Mouse (Mus musculus) adrenal gland (tissue): Measurements from ENCODE around the gene Nexn.
"Not testable (repeated sequence)": the region's sequence is repeated elsewhere in the genome, so short reads cannot be mapped to it uniquely, and the experiment has no call there.

ENCODE experiments used
- intact Hi-C: fragments of 180-260 bp; cut with DNase I; formaldehyde crosslinking; loops from one replicate; pipeline ENCODE4 v1.15.1; 2025

Nexn gene

GRCm38 (mm10) chr3:152201651-152202050, 64.5 kb downstream of the Nexn start:
- intact Hi-C loops = no loop called here

DNA sequence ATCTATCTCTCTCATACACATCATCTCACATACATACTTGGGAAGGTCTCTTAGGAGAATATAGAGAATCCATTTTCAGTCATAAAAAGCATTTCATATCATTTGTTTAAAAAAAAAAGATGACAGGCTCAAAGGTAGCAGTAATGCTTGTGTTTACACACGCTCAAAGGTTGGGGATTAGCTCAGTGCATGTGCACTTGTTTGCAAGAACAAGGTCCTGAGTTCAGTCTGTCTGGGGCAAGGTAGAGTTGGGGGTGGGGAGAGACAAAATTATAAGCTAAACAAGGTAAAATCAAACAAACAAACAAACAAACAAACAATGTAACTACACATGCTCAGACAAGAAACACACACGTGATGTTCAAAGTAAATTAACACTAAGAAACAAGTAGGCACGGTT, 65.0 kb downstream of the Nexn start:
- intact Hi-C loops = no loop called here

DNA sequence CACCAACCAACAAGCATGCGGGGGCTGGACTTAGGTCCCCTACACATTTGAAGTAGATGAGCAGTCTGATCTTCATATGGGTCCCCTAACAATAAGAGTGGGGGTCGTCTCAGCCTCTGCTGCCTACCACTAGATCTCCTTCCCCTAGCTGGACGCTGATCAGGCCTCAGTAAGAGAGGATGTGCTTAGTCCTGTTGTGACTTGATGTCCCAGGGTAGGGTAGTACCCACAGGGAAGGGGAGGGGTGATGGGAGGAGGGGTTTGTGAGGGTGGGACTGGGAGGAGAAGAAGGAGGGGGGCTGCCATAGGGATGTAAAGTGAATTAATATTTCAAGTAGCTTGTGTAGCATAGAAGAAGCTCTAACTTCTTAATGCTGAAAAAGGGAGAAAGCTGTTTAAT, 67.0 kb downstream of the Nexn start:
- intact Hi-C loops = no loop called here

GRCm38 (mm10) chr3:152197246-152197645, 68.9 kb downstream of the Nexn start:
- intact Hi-C loops = not testable (repeated sequence)

DNA sequence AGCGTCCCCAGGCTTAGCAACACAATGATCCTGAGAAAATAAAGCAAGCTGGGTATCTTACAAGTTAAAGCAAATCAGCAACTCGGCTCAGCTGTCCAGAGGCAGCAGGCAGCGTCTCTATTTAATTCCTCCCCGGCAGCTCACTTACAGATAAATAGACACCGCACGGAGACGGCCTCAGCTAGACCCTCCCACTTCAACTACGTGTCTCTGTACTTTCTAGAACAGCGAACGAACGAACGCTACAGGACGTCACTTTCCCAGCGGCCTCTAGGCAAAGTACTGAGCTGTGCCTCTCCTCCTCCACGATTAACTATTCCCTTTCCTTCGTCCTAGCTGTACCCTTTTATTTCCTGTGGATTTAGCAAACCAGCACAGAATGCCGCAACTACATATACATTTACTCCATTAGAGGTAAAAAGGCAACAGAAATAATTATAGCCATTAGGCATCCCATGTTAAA, 72.5 kb downstream of the Nexn start:
- intact Hi-C loops = loop anchor here (2.0 to 5.0 kb wide), 2 partner anchors 17 to 81 kb away; partner anchors contain the start of genes Dnajb4 and Fubp1

DNA sequence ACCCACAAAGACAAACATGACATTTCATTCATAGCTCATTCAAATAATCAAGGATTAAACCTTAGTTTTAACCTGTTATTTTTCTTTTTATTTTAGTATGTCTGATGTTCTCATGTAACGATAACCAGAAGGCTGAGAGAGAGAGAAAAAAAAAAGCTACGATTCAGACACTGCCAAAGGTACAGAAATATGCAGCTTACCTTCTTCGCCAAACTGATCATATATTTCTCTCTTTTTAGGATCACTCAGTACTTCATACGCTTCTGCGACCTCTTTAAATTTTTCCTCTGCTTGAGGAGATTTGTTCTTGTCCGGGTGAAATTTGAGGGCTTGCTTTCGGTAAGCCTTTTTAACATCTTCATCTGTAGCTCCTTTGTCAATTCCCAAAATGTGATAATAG, 73.0 kb downstream of the Nexn start:
- intact Hi-C loops = loop anchor here (2.0 to 5.0 kb wide), 2 partner anchors 18 to 81 kb away; partner anchors contain the start of genes Dnajb4 and Fubp1

GRCm38 (mm10) chr3:152192238-152192931, 73.8 kb downstream of the Nexn start:
- intact Hi-C loops = loop anchor here (2.0 to 5.0 kb wide), 2 partner anchors 18 to 80 kb away; partner anchors contain the start of genes Dnajb4 and Fubp1

DNA sequence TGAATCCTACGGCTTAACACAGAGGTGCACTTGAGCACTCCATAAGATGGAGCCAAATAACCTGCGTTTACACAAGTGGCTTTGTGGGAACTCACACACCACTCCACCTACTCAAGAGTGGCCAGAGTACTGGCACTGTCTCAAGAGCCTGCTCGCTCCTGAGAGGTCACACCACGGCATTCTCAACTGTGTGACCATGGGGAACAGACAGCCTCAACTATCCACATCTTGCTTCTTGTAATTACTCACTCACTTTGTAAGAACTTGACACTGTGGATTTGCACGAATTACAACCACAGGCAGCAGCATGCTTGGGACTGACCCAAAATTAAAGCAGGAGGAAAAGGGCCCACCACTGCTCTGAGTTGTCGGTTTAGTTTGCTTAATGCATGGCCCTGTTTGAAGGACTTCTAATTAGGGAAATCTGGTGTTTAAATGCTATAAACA, 74.3 kb downstream of the Nexn start:
- intact Hi-C loops = loop anchor here (2.0 to 5.0 kb wide), 2 partner anchors 19 to 80 kb away; partner anchors contain the start of genes Dnajb4 and Fubp1

DNA sequence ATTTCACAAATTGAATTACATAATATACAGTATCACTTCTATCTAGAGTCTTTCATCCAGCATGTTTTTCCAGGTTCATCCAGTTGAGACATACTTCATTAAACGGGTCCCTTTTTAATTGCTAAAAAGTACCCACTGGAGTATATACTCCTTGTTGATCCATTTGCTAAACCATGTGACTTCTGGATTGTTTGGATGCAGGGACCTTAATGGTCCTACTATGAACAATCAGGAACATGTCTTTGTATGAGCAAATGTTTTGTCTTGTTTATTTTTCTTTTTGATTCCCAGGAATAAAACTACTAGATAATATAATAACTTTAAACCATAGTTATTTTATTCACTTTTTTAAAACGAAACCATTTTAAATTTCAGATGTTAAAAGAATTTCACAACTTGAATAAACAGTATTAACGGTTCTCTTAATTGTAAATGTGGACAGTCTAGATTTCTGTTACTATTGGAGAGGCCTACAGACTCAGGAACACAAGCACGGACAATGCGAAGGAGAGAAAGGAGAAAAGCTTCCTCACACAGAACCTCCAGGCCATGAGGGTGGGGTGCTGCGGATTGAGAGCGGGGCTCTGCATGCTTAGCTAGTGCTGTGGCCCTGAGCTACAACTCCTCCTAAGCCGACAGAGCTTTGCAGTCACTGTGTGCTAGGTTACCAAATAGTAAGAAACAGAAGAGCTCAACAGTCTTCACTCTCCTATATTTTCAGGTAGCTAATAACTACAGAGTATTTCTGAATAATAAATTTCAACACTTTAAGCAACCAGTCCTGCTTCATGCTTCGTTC, 75.3 kb downstream of the Nexn start:
- intact Hi-C loops = loop anchor here (5.0 kb wide), 1 partner anchor 79 kb away; no protein-coding TSS in a partner anchor

- intact Hi-C loops = no loop called here
These were observed 76.8 kb downstream of the Nexn start for GRCm38 (mm10) chr3:152189306-152189705.
